Mouse (Mus musculus): ENCODE results near the gene Slc5a3. TPM values are rescaled to one million over a fixed set of nuclear protein-coding genes. Genes with fewer than 3 reads are reported as not detected.
A peak's percentile ranks its signal among the peaks of the same experiment; 100 is the strongest.

Slc5a3 gene
- polyA plus RNA-seq, 1 experiment from 2014 or later: 10.8 TPM

GRCm38 (mm10) chr16:92104951-92105350 is 46.8 kb downstream of the Slc5a3 start:
- Histone ChIP-seq H3K9ac (ENCODE audit: low read length) (no peak overlapping the region), H3K36me3 (ENCODE audit: control insufficient read depth, insufficient read depth, low read length) (peaks cover 2% of the 10 kb centered on the region; the same call in 1 of the 2 replicates), H3K9me3 (replicated peaks; ENCODE audit: control insufficient read depth, low read length) (no peaks in the 10 kb centered on the region), H3K27ac (ENCODE audit: low read depth, low read length) (no peak overlapping the region), H3K27me3 (replicated peaks; ENCODE audit: control insufficient read depth, insufficient read depth, low read length) (no peaks in the 10 kb centered on the region), H3K4me1 (ENCODE audit: control insufficient read depth, insufficient read depth, low read length) (no peaks in the 10 kb centered on the region), H3K4me2 (ENCODE audit: low read length) (no peak overlapping the region), H3K4me3 (ENCODE audit: low read depth, low read length) (no peak overlapping the region)
- DNase-seq (ENCODE audit: low spot score) (no peak), ATAC-seq (no peak)
- 95% methylated on average over 2 of the region's 2 CpGs for WGBS

- WGBS: 77% methylated on average over 3 of the region's 3 CpGs
- no peaks in the 10 kb centered on the region for H3K27me3 ChIP-seq (replicated peaks; ENCODE audit: control insufficient read depth, insufficient read depth, low read length)
- DNase-seq (ENCODE audit: low spot score) (no peak), ATAC-seq (no peak)
- no peak overlapping the region for H3K27ac ChIP-seq (ENCODE audit: low read depth, low read length)
- no peak overlapping the region for H3K4me3 ChIP-seq (ENCODE audit: low read depth, low read length)
- H3K4me1 ChIP-seq (ENCODE audit: control insufficient read depth, insufficient read depth, low read length): no peaks in the 10 kb centered on the region
- H3K4me2 ChIP-seq (ENCODE audit: low read length): no peak overlapping the region
- no peaks in the 10 kb centered on the region for H3K36me3 ChIP-seq (ENCODE audit: control insufficient read depth, insufficient read depth, low read length)
- H3K9me3 ChIP-seq (replicated peaks; ENCODE audit: control insufficient read depth, low read length): no peaks in the 10 kb centered on the region
- no peak overlapping the region for H3K9ac ChIP-seq (ENCODE audit: low read length)
Observed at GRCm38 (mm10) chr16:92105631-92106030, 47.5 kb downstream of the Slc5a3 start.

- DNase-seq (ENCODE audit: low spot score) (no peak), ATAC-seq (no peak)
- WGBS: 96% methylated on average over 5 of the region's 5 CpGs
- no peaks in the 10 kb centered on the region for H3K9me3 ChIP-seq (replicated peaks; ENCODE audit: control insufficient read depth, low read length)
- no peak overlapping the region for H3K27ac ChIP-seq (ENCODE audit: low read depth, low read length)
- H3K27me3 ChIP-seq (replicated peaks; ENCODE audit: control insufficient read depth, insufficient read depth, low read length): no peaks in the 10 kb centered on the region
- H3K36me3 ChIP-seq (ENCODE audit: control insufficient read depth, insufficient read depth, low read length): peaks cover under 1% of the 10 kb centered on the region; the same call in 1 of the 2 replicates
- H3K4me3 ChIP-seq (ENCODE audit: low read depth, low read length): no peak overlapping the region
- H3K9ac ChIP-seq (ENCODE audit: low read length): no peak overlapping the region
- no peak overlapping the region for H3K4me2 ChIP-seq (ENCODE audit: low read length)
- H3K4me1 ChIP-seq (ENCODE audit: control insufficient read depth, insufficient read depth, low read length): no peaks in the 10 kb centered on the region
Observed at GRCm38 (mm10) chr16:92107346-92107745, 49.2 kb downstream of the Slc5a3 start.

- Histone ChIP-seq H3K4me2 (ENCODE audit: low read length) (no peak overlapping the region), H3K36me3 (ENCODE audit: control insufficient read depth, insufficient read depth, low read length) (peaks cover 8% of the 10 kb centered on the region), H3K4me1 (ENCODE audit: control insufficient read depth, insufficient read depth, low read length) (peaks cover 21% of the 10 kb centered on the region), H3K27ac (ENCODE audit: low read depth, low read length) (peak overlapping the region; percentile 59; the same call in 1 of the 2 replicates), H3K9me3 (replicated peaks; ENCODE audit: control insufficient read depth, low read length) (no peaks in the 10 kb centered on the region), H3K9ac (ENCODE audit: low read length) (no peak overlapping the region; the same call in 1 of the 2 replicates), H3K4me3 (ENCODE audit: low read depth, low read length) (no peak overlapping the region), H3K27me3 (replicated peaks; ENCODE audit: control insufficient read depth, insufficient read depth, low read length) (no peaks in the 10 kb centered on the region)
- 63% methylated on average over 5 of the region's 5 CpGs for WGBS
- DNase-seq (ENCODE audit: low spot score) (peak; percentile 19), ATAC-seq (peak; percentile 27; the same call in 1 of the 2 replicates)
Observed at GRCm38 (mm10) chr16:92114706-92115241, 56.7 kb downstream of the Slc5a3 start.

GRCm38 (mm10) chr16:92115611-92116421 is 57.7 kb downstream of the Slc5a3 start:
- Histone ChIP-seq H3K9ac (ENCODE audit: low read length) (peak overlapping the region; percentile 18; the same call in 1 of the 2 replicates), H3K4me3 (ENCODE audit: low read depth, low read length) (no peak overlapping the region), H3K27ac (ENCODE audit: low read depth, low read length) (peak overlapping the region; percentile 59), H3K9me3 (replicated peaks; ENCODE audit: control insufficient read depth, low read length) (no peaks in the 10 kb centered on the region), H3K36me3 (ENCODE audit: control insufficient read depth, insufficient read depth, low read length) (peaks cover 8% of the 10 kb centered on the region), H3K4me1 (ENCODE audit: control insufficient read depth, insufficient read depth, low read length) (peaks cover 21% of the 10 kb centered on the region), H3K4me2 (ENCODE audit: low read length) (peak overlapping the region; percentile 28; the same call in 1 of the 2 replicates), H3K27me3 (replicated peaks; ENCODE audit: control insufficient read depth, insufficient read depth, low read length) (no peaks in the 10 kb centered on the region)
- WGBS: 35% methylated on average over 19 of the region's 20 CpGs
- DNase-seq (ENCODE audit: low spot score) (peak; percentile 85), ATAC-seq (peak; percentile 65)

- 70% methylated on average over 9 of the region's 9 CpGs for WGBS
- peaks cover 5% of the 10 kb centered on the region for H3K36me3 ChIP-seq (ENCODE audit: control insufficient read depth, insufficient read depth, low read length)
- DNase-seq (ENCODE audit: low spot score) (no peak), ATAC-seq (no peak)
- peaks cover 27% of the 10 kb centered on the region for H3K4me1 ChIP-seq (ENCODE audit: control insufficient read depth, insufficient read depth, low read length)
- no peak overlapping the region for H3K4me3 ChIP-seq (ENCODE audit: low read depth, low read length)
- no peaks in the 10 kb centered on the region for H3K9me3 ChIP-seq (replicated peaks; ENCODE audit: control insufficient read depth, low read length)
- H3K9ac ChIP-seq (ENCODE audit: low read length): no peak overlapping the region
- no peak overlapping the region for H3K4me2 ChIP-seq (ENCODE audit: low read length)
- peak overlapping the region; percentile 41; the same call in 1 of the 2 replicates for H3K27ac ChIP-seq (ENCODE audit: low read depth, low read length)
- H3K27me3 ChIP-seq (replicated peaks; ENCODE audit: control insufficient read depth, insufficient read depth, low read length): no peaks in the 10 kb centered on the region
Observed at GRCm38 (mm10) chr16:92117337-92118209, 59.5 kb downstream of the Slc5a3 start.

- Histone ChIP-seq H3K36me3 (ENCODE audit: control insufficient read depth, insufficient read depth, low read length) (no peaks in the 10 kb centered on the region), H3K27me3 (replicated peaks; ENCODE audit: control insufficient read depth, insufficient read depth, low read length) (no peaks in the 10 kb centered on the region), H3K4me2 (ENCODE audit: low read length) (no peak overlapping the region), H3K27ac (ENCODE audit: low read depth, low read length) (no peak overlapping the region), H3K4me3 (ENCODE audit: low read depth, low read length) (no peak overlapping the region), H3K4me1 (ENCODE audit: control insufficient read depth, insufficient read depth, low read length) (peaks cover 27% of the 10 kb centered on the region), H3K9ac (ENCODE audit: low read length) (no peak overlapping the region), H3K9me3 (replicated peaks; ENCODE audit: control insufficient read depth, low read length) (no peaks in the 10 kb centered on the region)
- ATAC-seq (no peak), DNase-seq (ENCODE audit: low spot score) (no peak)
- WGBS: 60% methylated on average over 13 of the region's 13 CpGs
Observed at GRCm38 (mm10) chr16:92119013-92119515, 60.9 kb downstream of the Slc5a3 start.

GRCm38 (mm10) chr16:92120899-92121531 is 62.9 kb downstream of the Slc5a3 start:
- WGBS: 44% methylated on average over 17 of the region's 17 CpGs
- Histone ChIP-seq H3K4me3 (ENCODE audit: low read depth, low read length) (no peak overlapping the region), H3K36me3 (ENCODE audit: control insufficient read depth, insufficient read depth, low read length) (no peaks in the 10 kb centered on the region), H3K9ac (ENCODE audit: low read length) (no peak overlapping the region), H3K9me3 (replicated peaks; ENCODE audit: control insufficient read depth, low read length) (no peaks in the 10 kb centered on the region), H3K4me1 (ENCODE audit: control insufficient read depth, insufficient read depth, low read length) (peaks cover 19% of the 10 kb centered on the region), H3K27me3 (replicated peaks; ENCODE audit: control insufficient read depth, insufficient read depth, low read length) (no peaks in the 10 kb centered on the region), H3K27ac (ENCODE audit: low read depth, low read length) (peak overlapping the region; percentile 41; the same call in 1 of the 2 replicates), H3K4me2 (ENCODE audit: low read length) (no peak overlapping the region)
- ATAC-seq: peak; percentile 38; the same call in 1 of the 2 replicates
- peak; percentile 44 for DNase-seq (ENCODE audit: low spot score)
